Mouse (Mus musculus) fibroblast of lung, adult 2 months (primary cell): ENCODE measurements around the gene Fggy.

Source experiments
- DNase-seq: peaks from one replicate; pipeline ENCODE4 v3.0.0-alpha.2; 2011; ENCODE audit warnings: low read depth

Gene Fggy

GRCm38 (mm10) chr4:95731110-95731509 lies 173.8 kb downstream of the Fggy start:
- no peak for DNase-seq

- no peak for DNase-seq
Measured at GRCm38 (mm10) chr4:95733397-95734249, 176.3 kb downstream of the Fggy start.

GRCm38 (mm10) chr4:95735967-95736366 lies 178.7 kb downstream of the Fggy start:
- DNase-seq = no peak

GRCm38 (mm10) chr4:95736674-95737073 lies 179.4 kb downstream of the Fggy start:
- DNase-seq = no peak

- no peak for DNase-seq
Measured at GRCm38 (mm10) chr4:95738179-95738578, 180.9 kb downstream of the Fggy start.

GRCm38 (mm10) chr4:95738725-95739124 lies 181.4 kb downstream of the Fggy start:
- DNase-seq = no peak

- DNase-seq = no peak
Measured at GRCm38 (mm10) chr4:95741115-95741734, 183.9 kb downstream of the Fggy start.

GRCm38 (mm10) chr4:95742986-95743385 lies 185.7 kb downstream of the Fggy start:
- no peak for DNase-seq

GRCm38 (mm10) chr4:95746954-95747353 lies 189.6 kb downstream of the Fggy start:
- DNase-seq = no peak

GRCm38 (mm10) chr4:95747415-95748202 lies 190.3 kb downstream of the Fggy start:
- no peak for DNase-seq

- DNase-seq = no peak
Measured at GRCm38 (mm10) chr4:95750186-95750585, 192.9 kb downstream of the Fggy start.

- no peak for DNase-seq
Measured at GRCm38 (mm10) chr4:95752538-95753188, 195.4 kb downstream of the Fggy start.

GRCm38 (mm10) chr4:95759027-95759731 lies 201.9 kb downstream of the Fggy start:
- DNase-seq = peak; percentile 74

GRCm38 (mm10) chr4:95765359-95765758 lies 208.1 kb downstream of the Fggy start:
- DNase-seq = no peak

GRCm38 (mm10) chr4:95770469-95770868 lies 213.2 kb downstream of the Fggy start:
- no peak for DNase-seq

GRCm38 (mm10) chr4:95771542-95771941 lies 214.2 kb downstream of the Fggy start:
- no peak for DNase-seq

GRCm38 (mm10) chr4:95771945-95772344 lies 214.6 kb downstream of the Fggy start:
- DNase-seq = no peak

- no peak for DNase-seq
Measured at GRCm38 (mm10) chr4:95772663-95773062, 215.4 kb downstream of the Fggy start.

- DNase-seq = no peak
Measured at GRCm38 (mm10) chr4:95775574-95775973, 218.3 kb downstream of the Fggy start.

- no peak for DNase-seq
Measured at GRCm38 (mm10) chr4:95777839-95778238, 220.5 kb downstream of the Fggy start.

GRCm38 (mm10) chr4:95778528-95778927 lies 221.2 kb downstream of the Fggy start:
- DNase-seq = no peak
